ENCODE assay signal across 14 mouse cellular contexts in the genomic region with DNA sequence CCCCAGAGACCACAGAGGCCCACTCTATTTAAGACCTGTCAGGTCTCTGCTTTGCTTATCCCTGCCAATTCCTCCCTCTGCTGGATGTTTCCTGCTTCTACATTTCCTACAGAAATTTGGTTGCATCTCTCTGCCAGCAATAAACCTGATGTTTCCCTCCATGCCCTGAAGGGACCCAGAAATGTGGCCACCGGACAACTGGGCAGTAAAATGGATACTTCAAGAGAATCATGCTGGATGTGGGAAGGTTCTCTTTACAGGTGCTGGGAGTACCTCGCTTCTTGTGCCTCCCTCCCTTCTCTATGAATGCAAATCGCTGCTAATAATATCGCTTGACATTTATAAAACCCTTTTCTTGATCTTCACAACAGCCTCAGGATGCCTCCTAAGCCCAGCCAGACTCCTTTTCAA. TPM values are rescaled to one million over a fixed set of nuclear protein-coding genes. Genes with fewer than 3 reads are reported as not detected.
DNase-seq lines count a peak whose midpoint lies in the region; ATAC-seq and TF ChIP-seq lines count a peak whose summit lies in the region.
"Had no signal": no experiment of that assay in that cellular context is flagged by ENCODE, and none has a peak within 500 bp of the region (broad histone marks: within the 10 kb centered on the region; RNA-seq: fewer than 3 reads in every experiment).

No protein-coding gene starts in this region.

- H3K36me3 ChIP-seq in heart, adult 2 months (ENCODE audit: control insufficient read depth, insufficient read depth, low read length) = no peaks in the 10 kb centered on the region
- H3K36me3 ChIP-seq in midbrain, embryonic 13.5 days = no peaks in the 10 kb centered on the region
- H3K36me3 ChIP-seq in midbrain, embryonic 11.5 days (ENCODE audit: control insufficient read depth, insufficient read depth, low read length) = no peaks in the 10 kb centered on the region
- H3K36me3 ChIP-seq: hindbrain, embryonic 15.5 days; liver, embryonic 12.5 days had no signal

- no peak overlapping the region for H3K4me2 ChIP-seq in midbrain, embryonic 13.5 days (replicated peaks)
- H3K4me2 ChIP-seq in midbrain, embryonic 11.5 days = no peak overlapping the region
- H3K4me2 ChIP-seq: hindbrain, embryonic 15.5 days; liver, embryonic 12.5 days had no signal

- H3K9me3 ChIP-seq in midbrain, embryonic 13.5 days = no peaks in the 10 kb centered on the region
- no peaks in the 10 kb centered on the region for H3K9me3 ChIP-seq in midbrain, embryonic 11.5 days (ENCODE audit: control insufficient read depth, low read length)
- H3K9me3 ChIP-seq: hindbrain, embryonic 15.5 days; liver, embryonic 12.5 days had no signal

- no peak for DNase-seq in heart, adult 2 months
- no peak for DNase-seq in heart, postnatal 36 days
- DNase-seq in midbrain, embryonic 11.5 days (ENCODE audit: low spot score, missing footprints) = no peak
- peak; percentile 81 for DNase-seq in brain, adult 2 months (ENCODE audit: low read depth, low spot score)
- DNase-seq in gastrocnemius, postnatal 10 days = no peak
- no peak for DNase-seq in liver
- DNase-seq: layer of hippocampus, postnatal 36 days; lung, postnatal 4 days; thymus, adult 2 months had no signal

- TF ChIP-seq POLR2A in heart, adult 2 months (IDR thresholded peaks at IDR 0.05; ENCODE audit: insufficient read depth, low read depth, low read length) = no peak
- TF ChIP-seq POLR2A in cortical plate, adult 2 months (IDR thresholded peaks at IDR 0.05; ENCODE audit: extremely low read depth, insufficient read depth, low read length) = no peak

- H3K79me2 ChIP-seq in heart, adult 2 months (replicated peaks; ENCODE audit: control insufficient read depth, insufficient read depth, low read length) = no peaks in the 10 kb centered on the region

- intact Hi-C loops in heart, adult 2 months (cut with DNase I) = loop anchor here (10.0 kb wide), 2 partner anchors 323 to 1127 kb away; no protein-coding TSS in a partner anchor
- intact Hi-C loops in heart, postnatal 36 days (cut with DNase I) = no loop called here

- H3K4me3 ChIP-seq in heart, adult 2 months = no peak overlapping the region
- no peak overlapping the region for H3K4me3 ChIP-seq in midbrain, embryonic 13.5 days (replicated peaks)
- no peak overlapping the region for H3K4me3 ChIP-seq in midbrain, embryonic 11.5 days (ENCODE audit: low read depth, low read length)
- H3K4me3 ChIP-seq in cortical plate, adult 2 months (ENCODE audit: insufficient read depth, low read length) = no peak overlapping the region
- H3K4me3 ChIP-seq: hindbrain, embryonic 15.5 days; liver, embryonic 12.5 days had no signal

- H3K27me3 ChIP-seq in heart, adult 2 months (ENCODE audit: control insufficient read depth, insufficient read depth, low read length) = no peaks in the 10 kb centered on the region
- H3K27me3 ChIP-seq in midbrain, embryonic 13.5 days = no peaks in the 10 kb centered on the region
- H3K27me3 ChIP-seq in midbrain, embryonic 11.5 days (ENCODE audit: control insufficient read depth, insufficient read depth, low read length) = no peaks in the 10 kb centered on the region
- H3K27me3 ChIP-seq: hindbrain, embryonic 15.5 days; liver, embryonic 12.5 days had no signal

- no peak overlapping the region for H3K9ac ChIP-seq in heart, adult 2 months (ENCODE audit: low read depth, low read length)
- no peak overlapping the region for H3K9ac ChIP-seq in midbrain, embryonic 13.5 days (replicated peaks)
- no peak overlapping the region for H3K9ac ChIP-seq in midbrain, embryonic 11.5 days (ENCODE audit: low read length)
- H3K9ac ChIP-seq: hindbrain, embryonic 15.5 days; liver, embryonic 12.5 days had no signal

- TF ChIP-seq CTCF in heart, adult 2 months (IDR thresholded peaks at IDR 0.05) = peak; percentile 22
- peak; percentile 45; the same call in 1 of the 2 replicates for TF ChIP-seq CTCF in cortical plate, adult 2 months (IDR thresholded peaks at IDR 0.05; ENCODE audit: extremely low read depth, insufficient read depth, low read length)

- 77% methylated on average over 4 of the region's 4 CpGs for WGBS in heart, adult 2 months
- 85% methylated on average over 4 of the region's 4 CpGs for WGBS in midbrain, embryonic 13.5 days
- WGBS in midbrain, embryonic 11.5 days = 87% methylated on average over 4 of the region's 4 CpGs

- H3K27ac ChIP-seq in heart, adult 2 months = no peak overlapping the region
- no peak overlapping the region for H3K27ac ChIP-seq in midbrain, embryonic 13.5 days
- H3K27ac ChIP-seq in midbrain, embryonic 11.5 days (ENCODE audit: low read depth, low read length) = no peak overlapping the region
- H3K27ac ChIP-seq in cortical plate, adult 2 months (ENCODE audit: insufficient read depth, low read length) = peak overlapping the region; percentile 33; the same call in 1 of the 2 replicates
- H3K27ac ChIP-seq: hindbrain, embryonic 15.5 days; liver, embryonic 12.5 days had no signal

- peak; percentile 41; the same call in 1 of the 2 replicates for ATAC-seq in midbrain, embryonic 13.5 days
- no peak for ATAC-seq in midbrain, embryonic 11.5 days (ENCODE audit: low FRiP score)
- ATAC-seq: liver, embryonic 12.5 days had no signal

- TF ChIP-seq EP300 in heart, adult 2 months (IDR thresholded peaks at IDR 0.05; ENCODE audit: insufficient read depth, low read depth, low read length) = no peak

- H3K4me1 ChIP-seq in heart, adult 2 months (ENCODE audit: control insufficient read depth, insufficient read depth, low read length) = peaks cover 5% of the 10 kb centered on the region
- H3K4me1 ChIP-seq in midbrain, embryonic 13.5 days (replicated peaks) = peaks cover 8% of the 10 kb centered on the region; the same call in 1 of the 2 replicates
- H3K4me1 ChIP-seq in midbrain, embryonic 11.5 days (ENCODE audit: control insufficient read depth, insufficient read depth, low read length) = no peaks in the 10 kb centered on the region
- H3K4me1 ChIP-seq in cortical plate, adult 2 months (ENCODE audit: control insufficient read depth, insufficient read depth, low read length) = peaks cover 3% of the 10 kb centered on the region

RNA-seq across cellular contexts. Expression of gene Abcc12, which starts 1.4 kb away (rescaled TPM):
- not detected for total RNA-seq in heart, adult 2 months (2021)
- 0.10 TPM in 1 of 2 replicates, not detected in the other for polyA plus RNA-seq in heart, adult 2 months (2012; rRNA removed)
- total RNA-seq in heart, postnatal 36 days (2021) = not detected
- polyA plus RNA-seq in midbrain, embryonic 13.5 days (2015; fragmentation: Nextera tagmentation; extraction: Ambion mirVana) = 0.05 and 0.14 TPM in 2 replicates
- 0.04 and 0.05 TPM in 2 replicates for polyA plus RNA-seq in midbrain, embryonic 11.5 days (2014; fragmentation: Nextera tagmentation; extraction: Ambion mirVana)
- 0.38 and 0.65 TPM in 2 replicates for polyA plus RNA-seq in cortical plate, adult 2 months (2012; rRNA removed)
- under 1 TPM; 0.35 to 0.65 TPM for total RNA-seq in gastrocnemius, postnatal 10 days (2021)
- total RNA-seq: CH12.LX had no signal
- polyA plus RNA-seq: liver, embryonic 12.5 days had no signal

RNA-seq across cellular contexts. Expression of gene Lonp2, which starts 41.9 kb away (rescaled TPM):
- total RNA-seq in heart, adult 2 months (2021) = 10 to 100 TPM; 69.9 to 81.5 TPM
- 53.4 and 55.3 TPM in 2 replicates for polyA plus RNA-seq in heart, adult 2 months (2012; rRNA removed)
- total RNA-seq in heart, postnatal 36 days (2021) = 10 to 100 TPM; 73.4 to 77.8 TPM
- 88.3 and 93.5 TPM in 2 replicates for polyA plus RNA-seq in midbrain, embryonic 13.5 days (2015; fragmentation: Nextera tagmentation; extraction: Ambion mirVana)
- polyA plus RNA-seq in midbrain, embryonic 11.5 days (2014; fragmentation: Nextera tagmentation; extraction: Ambion mirVana) = 76.8 and 79.4 TPM in 2 replicates
- polyA plus RNA-seq in cortical plate, adult 2 months (2012; rRNA removed) = 51.6 and 53.1 TPM in 2 replicates
- 10 to 100 TPM; 40.7 to 44.9 TPM for total RNA-seq in gastrocnemius, postnatal 10 days (2021)
